Mouse (Mus musculus): ENCODE measurements around the gene Ak2.

The Ak2 gene

GRCm38 (mm10) chr4:129048501-129049305 lies 56.9 kb downstream of the Ak2 start:
- DNase-seq (ENCODE audit: low spot score) = peak; percentile 13

GRCm38 (mm10) chr4:129049306-129050011 lies 57.7 kb downstream of the Ak2 start:
- peak; percentile 6 for DNase-seq (ENCODE audit: low spot score)

DNA sequence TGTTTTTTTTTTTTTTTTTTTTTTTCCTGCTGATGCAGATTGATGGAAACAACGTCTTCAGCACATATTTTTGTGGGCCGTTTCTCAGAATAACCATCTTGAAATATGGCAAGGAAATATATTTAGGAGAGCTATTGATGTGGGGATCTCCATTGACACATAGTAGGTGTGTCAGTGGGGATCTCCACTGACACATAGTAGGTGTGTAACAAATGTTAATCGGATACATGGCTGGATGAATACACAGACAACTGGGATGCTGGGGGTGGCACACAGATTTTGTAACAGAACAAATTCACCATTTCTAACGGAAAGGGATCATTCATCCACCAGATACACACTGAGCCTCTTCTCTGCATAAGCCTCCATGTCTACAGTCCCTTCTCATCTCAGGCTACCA lies 58.6 kb downstream of the Ak2 start:
- no peak for DNase-seq (ENCODE audit: low spot score)

GRCm38 (mm10) chr4:129050901-129051417 lies 59.2 kb downstream of the Ak2 start:
- no peak for DNase-seq (ENCODE audit: low spot score)

DNA sequence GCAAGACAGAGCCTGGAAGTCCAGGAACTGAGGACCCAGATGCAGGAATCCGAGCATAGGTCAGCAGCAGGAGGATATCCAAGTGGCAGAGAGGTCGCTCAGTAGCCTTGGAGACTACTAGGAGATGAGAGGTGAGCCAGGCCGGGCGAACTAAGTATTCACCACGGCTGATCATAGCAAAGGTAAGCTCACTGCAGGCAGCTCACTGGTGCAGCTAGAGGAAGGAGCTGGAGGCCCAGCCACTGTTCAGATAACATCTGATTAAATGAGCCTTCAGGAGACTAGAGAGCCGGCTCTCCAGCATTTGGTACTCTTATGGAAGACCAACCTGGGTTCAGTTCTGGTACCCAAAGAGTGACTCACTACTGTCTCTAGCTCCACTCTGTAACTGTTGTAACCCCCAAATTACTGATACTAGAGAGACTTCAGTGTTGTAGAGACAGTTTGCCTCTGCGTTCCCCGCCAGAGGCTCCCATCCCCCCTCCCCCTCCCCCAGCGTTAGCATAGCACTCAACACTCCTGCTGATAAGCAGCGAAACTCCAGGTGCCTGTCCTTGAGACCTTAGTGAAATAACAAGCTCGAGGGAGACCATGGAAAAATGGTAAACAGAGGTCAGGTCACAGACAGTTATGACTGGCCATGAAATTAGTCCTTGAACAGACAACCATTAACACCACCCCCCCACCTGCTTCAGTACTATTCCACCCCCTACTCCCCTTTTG lies 59.9 kb downstream of the Ak2 start:
- DNase-seq (ENCODE audit: low spot score) = no peak

GRCm38 (mm10) chr4:129054757-129055156 lies 63.0 kb downstream of the Ak2 start:
- DNase-seq (ENCODE audit: low spot score) = no peak

- no peak for DNase-seq (ENCODE audit: low spot score)
Observed at GRCm38 (mm10) chr4:129055562-129055961, 63.8 kb downstream of the Ak2 start.

- peak; percentile 95 for DNase-seq (ENCODE audit: low spot score)
Observed at GRCm38 (mm10) chr4:129057533-129058206, 65.9 kb downstream of the Ak2 start.

DNA sequence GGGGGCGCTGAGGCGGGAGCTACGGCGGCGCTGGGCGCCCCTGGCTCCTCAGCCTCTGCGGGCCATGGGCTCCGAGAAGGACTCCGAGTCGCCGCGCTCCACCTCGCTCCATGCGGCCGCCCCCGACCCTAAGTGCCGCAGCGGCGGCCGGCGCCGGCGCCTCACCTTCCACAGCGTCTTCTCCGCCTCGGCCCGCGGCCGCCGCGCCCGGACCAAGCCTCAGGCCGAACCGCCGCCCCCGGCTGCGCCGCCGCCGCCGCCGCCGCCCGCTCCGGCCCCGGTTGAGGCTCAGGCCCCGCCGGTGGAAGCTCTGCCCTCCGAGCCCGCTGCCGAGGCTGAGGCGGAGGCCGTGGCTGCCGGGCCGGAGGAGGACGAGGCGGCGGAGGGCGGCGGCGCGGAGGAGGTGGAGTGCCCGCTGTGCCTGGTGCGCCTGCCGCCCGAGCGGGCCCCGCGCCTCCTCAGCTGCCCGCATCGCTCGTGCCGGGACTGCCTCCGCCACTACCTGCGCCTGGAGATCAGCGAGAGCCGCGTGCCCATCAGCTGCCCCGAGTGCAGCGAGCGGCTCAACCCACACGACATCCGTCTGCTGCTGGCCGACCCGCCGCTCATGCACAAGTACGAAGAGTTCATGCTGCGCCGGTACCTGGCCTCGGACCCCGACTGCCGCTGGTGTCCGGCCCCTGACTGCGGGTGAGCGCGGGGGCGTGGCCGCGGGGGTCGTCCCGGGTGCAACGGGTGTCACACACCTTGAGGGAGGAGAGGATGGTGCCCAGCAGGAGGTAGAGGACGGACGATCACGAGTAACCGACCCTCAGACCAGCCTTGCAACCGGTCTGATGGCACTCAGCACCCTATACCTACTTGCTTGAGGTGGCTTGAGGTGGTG lies 66.7 kb downstream of the Ak2 start, which contains the start of gene Rnf19b:
TSS of gene Rnf19b (plus strand) at position 65 of the 886 bp plus-strand sequence.
- peak; percentile 48 for DNase-seq (ENCODE audit: low spot score)

DNA sequence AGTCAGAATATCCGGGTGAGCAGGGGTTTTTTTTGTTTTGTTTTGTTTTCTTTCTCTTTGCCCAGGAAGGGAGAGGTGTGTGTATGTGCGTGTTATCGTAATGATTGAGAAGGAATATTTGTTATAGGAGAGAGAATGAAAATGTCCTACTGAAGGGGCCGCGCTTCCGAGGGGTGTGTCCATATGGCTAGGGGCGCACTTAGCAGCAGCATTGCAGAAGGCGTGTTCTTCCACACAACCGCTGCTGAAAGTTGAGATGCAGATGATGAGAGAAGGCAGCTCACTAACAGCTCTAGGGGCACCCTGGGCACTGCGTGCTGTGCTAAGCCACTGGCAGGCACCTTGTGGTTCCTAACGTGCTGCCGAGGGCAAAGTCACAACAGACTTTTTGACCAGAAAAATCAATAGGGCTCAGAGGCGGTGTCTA lies 67.4 kb downstream of the Ak2 start:
- DNase-seq (ENCODE audit: low spot score) = peak; percentile 50

DNA sequence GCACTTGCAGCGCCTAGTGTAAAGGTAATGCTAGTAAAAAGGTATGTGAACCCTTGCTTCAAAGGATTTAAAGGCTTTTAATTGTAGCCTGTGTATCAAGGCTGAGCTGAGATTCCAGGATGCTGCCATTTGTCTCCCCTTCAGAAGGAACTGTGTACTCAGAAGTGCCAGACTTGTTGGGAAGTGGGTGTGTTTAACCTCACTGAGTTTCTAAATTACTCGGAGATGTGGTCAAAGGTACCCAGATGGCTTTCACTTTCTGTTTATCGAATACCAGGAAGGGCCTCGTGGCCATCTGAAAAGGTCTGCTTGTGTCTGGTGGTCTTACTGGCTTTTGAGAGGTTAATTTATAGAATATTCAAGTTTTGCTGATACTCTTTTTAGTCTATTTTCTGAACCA lies 68.2 kb downstream of the Ak2 start:
- DNase-seq (ENCODE audit: low spot score) = peak; percentile 22
